Mouse (Mus musculus) T-helper 17 cell (primary cell): ENCODE results near the gene Galnt17.

Source experiments
- in situ Hi-C, 2 experiments: fragments of 300-600 bp; cut with MboI, MseI; formaldehyde crosslinking; loops; 1 replicate in 1 of 2; 2 replicates in 1 of 2; pipeline ENCODE4 v1.15.1; 2025; ENCODE audit warnings: high pct_unique_total_duplicates in 2 of 2

The Galnt17 gene

GRCm38 (mm10) chr5:130938274-130938741 lies 370.0 kb downstream of the Galnt17 start:
- in situ Hi-C loops: no loop called here

- in situ Hi-C loops: no loop called here
Observed at GRCm38 (mm10) chr5:130930999-130931398, 377.3 kb downstream of the Galnt17 start.

- in situ Hi-C loops: no loop called here
Observed at GRCm38 (mm10) chr5:130927794-130928149, 380.5 kb downstream of the Galnt17 start.

- in situ Hi-C loops: no loop called here
Observed at GRCm38 (mm10) chr5:130927138-130927793, 381.0 kb downstream of the Galnt17 start.

- in situ Hi-C loops: no loop called here
Observed at GRCm38 (mm10) chr5:130925681-130926080, 382.6 kb downstream of the Galnt17 start.

- in situ Hi-C loops: no loop called here
Observed at GRCm38 (mm10) chr5:130924245-130924827, 384.0 kb downstream of the Galnt17 start.

GRCm38 (mm10) chr5:130919969-130920368 lies 388.3 kb downstream of the Galnt17 start:
- in situ Hi-C loops: no loop called here

GRCm38 (mm10) chr5:130914606-130915005 lies 393.7 kb downstream of the Galnt17 start:
- in situ Hi-C loops: no loop called here

- in situ Hi-C loops: no loop called here
Observed at GRCm38 (mm10) chr5:130911551-130911950, 396.7 kb downstream of the Galnt17 start.

- in situ Hi-C loops: no loop called here
Observed at GRCm38 (mm10) chr5:130901736-130902135, 406.6 kb downstream of the Galnt17 start.

- in situ Hi-C loops: no loop called here
Observed at GRCm38 (mm10) chr5:130895991-130896390, 412.3 kb downstream of the Galnt17 start.

GRCm38 (mm10) chr5:130891735-130892134 lies 416.6 kb downstream of the Galnt17 start:
- in situ Hi-C loops: no loop called here

GRCm38 (mm10) chr5:130880331-130880730 lies 428.0 kb downstream of the Galnt17 start:
- in situ Hi-C loops: no loop called here

GRCm38 (mm10) chr5:130875391-130875790 lies 432.9 kb downstream of the Galnt17 start:
- in situ Hi-C loops: loop anchor here in 1 of 2 experiments (10.0 kb wide), 1 partner anchor 319 kb away; no protein-coding TSS in a partner anchor

GRCm38 (mm10) chr5:130871086-130871485 lies 437.2 kb downstream of the Galnt17 start:
- in situ Hi-C loops: loop anchor here (10.0 to 25.0 kb wide), 3 partner anchors 324 to 1184 kb away; no protein-coding TSS in a partner anchor

GRCm38 (mm10) chr5:130869869-130870268 lies 438.4 kb downstream of the Galnt17 start:
- in situ Hi-C loops: loop anchor here (10.0 to 25.0 kb wide), 3 partner anchors 325 to 1183 kb away; no protein-coding TSS in a partner anchor

- in situ Hi-C loops: loop anchor here in 1 of 2 experiments (25.0 kb wide), 2 partner anchors 875 to 1175 kb away; no protein-coding TSS in a partner anchor
Observed at GRCm38 (mm10) chr5:130862302-130862701, 446.0 kb downstream of the Galnt17 start.

GRCm38 (mm10) chr5:130859736-130860135 lies 448.6 kb downstream of the Galnt17 start:
- in situ Hi-C loops: loop anchor here (5.0 to 25.0 kb wide), 4 partner anchors 585 to 1172 kb away; no protein-coding TSS in a partner anchor

- in situ Hi-C loops: loop anchor here (5.0 to 25.0 kb wide), 4 partner anchors 584 to 1171 kb away; no protein-coding TSS in a partner anchor
Observed at GRCm38 (mm10) chr5:130858706-130859105, 449.6 kb downstream of the Galnt17 start.

- in situ Hi-C loops: loop anchor here (5.0 to 25.0 kb wide), 4 partner anchors 583 to 1171 kb away; no protein-coding TSS in a partner anchor
Observed at GRCm38 (mm10) chr5:130858148-130858547, 450.1 kb downstream of the Galnt17 start.

- in situ Hi-C loops: loop anchor here in 1 of 2 experiments (5.0 to 25.0 kb wide), 4 partner anchors 447 to 1167 kb away; no protein-coding TSS in a partner anchor
Observed at GRCm38 (mm10) chr5:130854430-130854829, 453.9 kb downstream of the Galnt17 start.

GRCm38 (mm10) chr5:130853371-130853770 lies 454.9 kb downstream of the Galnt17 start:
- in situ Hi-C loops: loop anchor here in 1 of 2 experiments (5.0 to 25.0 kb wide), 4 partner anchors 446 to 1166 kb away; no protein-coding TSS in a partner anchor
